Comparison of ENCODE assay signal across 10 mouse cellular contexts in genomic region chr12:104002569-104003237, GRCm38 (mm10). TPM values are rescaled to one million over a fixed set of nuclear protein-coding genes. Genes with fewer than 3 reads are reported as not detected.
A peak's percentile ranks its signal among the peaks of the same experiment; 100 is the strongest.
DNase-seq lines count a peak whose midpoint lies in the region; ATAC-seq lines count a peak whose summit lies in the region.
"Had no signal": no experiment of that assay in that cellular context is flagged by ENCODE, and none has a peak within 500 bp of the region (broad histone marks: within the 10 kb centered on the region; RNA-seq: fewer than 3 reads in every experiment).

No protein-coding gene starts in this region.

- no peak overlapping the region for H3K4me3 ChIP-seq in liver, embryonic 16.5 days (ENCODE audit: low read depth, low read length)
- no peak overlapping the region for H3K4me3 ChIP-seq in liver, embryonic 11.5 days (ENCODE audit: low read depth, low read length)
- H3K4me3 ChIP-seq in heart, embryonic 13.5 days: no peak overlapping the region
- H3K4me3 ChIP-seq: hindbrain, embryonic 15.5 days had no signal

- DNase-seq in liver, embryonic 11.5 days (ENCODE audit: low spot score): no peak
- DNase-seq in kidney, postnatal 4 days: peak; percentile 16 to 22
- peak; percentile 75 for DNase-seq in urinary bladder, postnatal 14 days (ENCODE audit: low spot score)
- no peak for DNase-seq in right cerebral cortex, postnatal 10 days (ENCODE audit: low spot score in 2 of 2)
- no peak for DNase-seq in cerebellum, postnatal 14 days
- no peak for DNase-seq in gastrocnemius, postnatal 14 days
- DNase-seq: cerebellum, postnatal 36 days had no signal

- H3K27me3 ChIP-seq in liver, embryonic 16.5 days (ENCODE audit: control insufficient read depth, insufficient read depth, low read depth, low read length): no peaks in the 10 kb centered on the region
- H3K27me3 ChIP-seq in liver, embryonic 11.5 days (replicated peaks; ENCODE audit: control insufficient read depth, insufficient read depth, low read length): no peaks in the 10 kb centered on the region
- H3K27me3 ChIP-seq in heart, embryonic 13.5 days (replicated peaks): peaks cover 41% of the 10 kb centered on the region
- H3K27me3 ChIP-seq: hindbrain, embryonic 15.5 days had no signal

- H3K4me2 ChIP-seq in liver, embryonic 16.5 days (ENCODE audit: low read depth, low read length): no peak overlapping the region
- H3K4me2 ChIP-seq in liver, embryonic 11.5 days: no peak overlapping the region
- peak overlapping the region; percentile 35 for H3K4me2 ChIP-seq in heart, embryonic 13.5 days
- H3K4me2 ChIP-seq: hindbrain, embryonic 15.5 days had no signal

- intact Hi-C loops in gastrocnemius, postnatal 14 days (cut with DNase I; ENCODE audit: low total_unique reads): no loop called here

- no peak overlapping the region for H3K27ac ChIP-seq in liver, embryonic 16.5 days (ENCODE audit: low read length)
- H3K27ac ChIP-seq in liver, embryonic 11.5 days (ENCODE audit: low read depth, low read length): no peak overlapping the region
- H3K27ac ChIP-seq in heart, embryonic 13.5 days (replicated peaks): peak overlapping the region; percentile 83
- H3K27ac ChIP-seq: hindbrain, embryonic 15.5 days had no signal

- no peaks in the 10 kb centered on the region for H3K9me3 ChIP-seq in liver, embryonic 16.5 days (replicated peaks; ENCODE audit: control insufficient read depth, low read length)
- peaks cover 3% of the 10 kb centered on the region; the same call in 1 of the 2 replicates for H3K9me3 ChIP-seq in liver, embryonic 11.5 days (ENCODE audit: control insufficient read depth, low read length)
- peaks cover 7% of the 10 kb centered on the region; the same call in 1 of the 2 replicates for H3K9me3 ChIP-seq in heart, embryonic 13.5 days
- H3K9me3 ChIP-seq: hindbrain, embryonic 15.5 days had no signal

- 0 out of 2 replicates have a peak, but pooled peaks have one; percentile 16 for ATAC-seq in liver, embryonic 16.5 days (ENCODE audit: low read depth)
- no peak for ATAC-seq in liver, embryonic 11.5 days (replicated peaks; ENCODE audit: low FRiP score)
- ATAC-seq in heart, embryonic 13.5 days (ENCODE audit: extremely low read depth, insufficient number of reproducible peaks, low FRiP score, low TSS enrichment): peak; percentile 38; the same call in 1 of the 2 replicates

- H3K4me1 ChIP-seq in liver, embryonic 16.5 days (ENCODE audit: control insufficient read depth, low read depth, low read length): peaks cover 4% of the 10 kb centered on the region; the same call in 1 of the 2 replicates
- no peaks in the 10 kb centered on the region for H3K4me1 ChIP-seq in liver, embryonic 11.5 days (replicated peaks; ENCODE audit: control insufficient read depth, insufficient read depth, low read length)
- peaks cover 24% of the 10 kb centered on the region for H3K4me1 ChIP-seq in heart, embryonic 13.5 days
- H3K4me1 ChIP-seq: hindbrain, embryonic 15.5 days had no signal

- H3K36me3 ChIP-seq in liver, embryonic 16.5 days (ENCODE audit: control insufficient read depth, insufficient read depth): no peaks in the 10 kb centered on the region
- H3K36me3 ChIP-seq in liver, embryonic 11.5 days (ENCODE audit: control insufficient read depth, insufficient read depth, low read length): no peaks in the 10 kb centered on the region
- no peaks in the 10 kb centered on the region for H3K36me3 ChIP-seq in heart, embryonic 13.5 days
- H3K36me3 ChIP-seq: hindbrain, embryonic 15.5 days had no signal

- H3K9ac ChIP-seq in liver, embryonic 16.5 days (ENCODE audit: low read depth, low read length): no peak overlapping the region
- H3K9ac ChIP-seq in liver, embryonic 11.5 days (ENCODE audit: low read depth, low read length): no peak overlapping the region
- H3K9ac ChIP-seq in heart, embryonic 13.5 days: no peak overlapping the region
- H3K9ac ChIP-seq: hindbrain, embryonic 15.5 days had no signal

- WGBS in liver, embryonic 16.5 days (ENCODE audit: insufficient replicate concordance): 49% methylated on average over 10 of the region's 10 CpGs
- WGBS in liver, embryonic 11.5 days: 74% methylated on average over 10 of the region's 10 CpGs
- WGBS in heart, embryonic 13.5 days: 39% methylated on average over 10 of the region's 10 CpGs

RNA-seq across cellular contexts. Expression of gene Serpina9, which starts 10.9 kb away (rescaled TPM):
- not detected in 2 replicates for polyA plus RNA-seq in liver, embryonic 16.5 days (2015; fragmentation: Nextera tagmentation; extraction: Ambion mirVana)
- polyA plus RNA-seq in liver, embryonic 11.5 days (2014; fragmentation: Nextera tagmentation; extraction: Ambion mirVana): not detected in 2 replicates
- polyA plus RNA-seq in heart, embryonic 13.5 days (2015; fragmentation: Nextera tagmentation; extraction: Ambion mirVana): 0.55 and 0.72 TPM in 2 replicates
- not detected for total RNA-seq in gastrocnemius, postnatal 14 days (2021)

RNA-seq across cellular contexts. Expression of gene Serpina11, which starts 12.9 kb away (rescaled TPM):
- polyA plus RNA-seq in liver, embryonic 16.5 days (2015; fragmentation: Nextera tagmentation; extraction: Ambion mirVana): 23.6 and 23.7 TPM in 2 replicates
- 2.7 and 3.0 TPM in 2 replicates for polyA plus RNA-seq in liver, embryonic 11.5 days (2014; fragmentation: Nextera tagmentation; extraction: Ambion mirVana)
- 0.17 TPM in 1 of 2 replicates, not detected in the other for polyA plus RNA-seq in heart, embryonic 13.5 days (2015; fragmentation: Nextera tagmentation; extraction: Ambion mirVana)
- total RNA-seq in gastrocnemius, postnatal 14 days (2021): not detected
- polyA plus RNA-seq: hindbrain, embryonic 15.5 days had no signal

RNA-seq across cellular contexts. Expression of gene Serpina12, which starts 41.5 kb away (rescaled TPM):
- polyA plus RNA-seq in liver, embryonic 16.5 days (2015; fragmentation: Nextera tagmentation; extraction: Ambion mirVana): 0.07 TPM in 1 of 2 replicates, not detected in the other
- not detected in 2 replicates for polyA plus RNA-seq in liver, embryonic 11.5 days (2014; fragmentation: Nextera tagmentation; extraction: Ambion mirVana)
- polyA plus RNA-seq in heart, embryonic 13.5 days (2015; fragmentation: Nextera tagmentation; extraction: Ambion mirVana): 0.04 TPM in 1 of 2 replicates, not detected in the other
- not detected for total RNA-seq in gastrocnemius, postnatal 14 days (2021)
- polyA plus RNA-seq: hindbrain, embryonic 15.5 days had no signal

RNA-seq across cellular contexts. Expression of gene Serpina1e, which starts 43.9 kb away (rescaled TPM):
- polyA plus RNA-seq in liver, embryonic 16.5 days (2015; fragmentation: Nextera tagmentation; extraction: Ambion mirVana): 582 and 639 TPM in 2 replicates
- polyA plus RNA-seq in liver, embryonic 11.5 days (2014; fragmentation: Nextera tagmentation; extraction: Ambion mirVana): 36.4 and 37.7 TPM in 2 replicates
- 1.4 and 3.8 TPM in 2 replicates for polyA plus RNA-seq in heart, embryonic 13.5 days (2015; fragmentation: Nextera tagmentation; extraction: Ambion mirVana)
- not detected for total RNA-seq in gastrocnemius, postnatal 14 days (2021)

Comparison
In these comparisons a context has a peak if more than half of its experiments do, and no peak if none do; other contexts are left out.
1. DNase-seq: peak in kidney, postnatal 4 days (2 of 2) and urinary bladder, postnatal 14 days (single experiment); none in liver, embryonic 11.5 days (single experiment), right cerebral cortex, postnatal 10 days (0 of 2), cerebellum, postnatal 14 days (0 of 2) and gastrocnemius, postnatal 14 days (single experiment).